Mouse (Mus musculus): ENCODE results near the gene Rdh5. TPM values are rescaled to one million over a fixed set of nuclear protein-coding genes. Genes with fewer than 3 reads are reported as not detected.
A peak's percentile ranks its signal among the peaks of the same experiment; 100 is the strongest.

Rdh5 gene
- polyA plus RNA-seq, 1 experiment: 21.8 TPM

DNA sequence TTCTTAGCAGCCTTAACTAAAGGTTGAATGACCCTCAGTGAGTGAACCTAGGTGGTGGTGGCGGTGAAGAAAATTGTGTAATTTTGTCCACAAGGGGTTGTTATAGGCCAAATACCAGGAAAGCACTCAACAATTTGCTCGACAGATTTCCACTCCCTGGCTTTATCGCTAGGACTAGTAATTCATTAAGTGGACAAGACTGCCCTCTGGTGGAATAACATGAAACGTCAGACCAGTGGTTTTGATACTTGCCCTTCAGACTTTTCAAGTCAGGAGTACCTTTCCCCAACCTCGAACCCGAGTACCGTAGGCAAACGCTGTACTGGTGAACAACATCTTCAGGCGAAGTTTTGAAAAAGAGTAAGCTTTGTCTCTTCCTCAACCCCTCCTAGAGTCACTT lies 27.3 kb downstream of the Rdh5 start:
- peak; percentile 76 for DNase-seq
- no peaks in the 10 kb centered on the region for H3K36me3 ChIP-seq (ENCODE audit: control insufficient read depth, insufficient read depth, low read length)
- no peak overlapping the region for H3K27ac ChIP-seq (ENCODE audit: control insufficient read depth, insufficient read depth, low read length)
- TF ChIP-seq CTCF (IDR thresholded peaks at IDR 0.05; ENCODE audit: borderline replicate concordance, control insufficient read depth, extremely low read depth, insufficient read depth, low read length, poor library complexity) (no peak), POLR2A (IDR thresholded peaks at IDR 0.05; ENCODE audit: control insufficient read depth, extremely low read depth, insufficient read depth, low read length, poor library complexity) (no peak)
- peaks cover 2% of the 10 kb centered on the region; the same call in 1 of the 2 replicates for H3K27me3 ChIP-seq (ENCODE audit: control insufficient read depth, insufficient read depth, low read length)
- H3K4me3 ChIP-seq (ENCODE audit: control insufficient read depth, insufficient read depth, low read length): no peak overlapping the region
- H3K4me1 ChIP-seq (replicated peaks; ENCODE audit: control insufficient read depth, insufficient read depth, low read length): peaks cover 9% of the 10 kb centered on the region
- WGBS: 1% methylated on average over 9 of the region's 9 CpGs

DNA sequence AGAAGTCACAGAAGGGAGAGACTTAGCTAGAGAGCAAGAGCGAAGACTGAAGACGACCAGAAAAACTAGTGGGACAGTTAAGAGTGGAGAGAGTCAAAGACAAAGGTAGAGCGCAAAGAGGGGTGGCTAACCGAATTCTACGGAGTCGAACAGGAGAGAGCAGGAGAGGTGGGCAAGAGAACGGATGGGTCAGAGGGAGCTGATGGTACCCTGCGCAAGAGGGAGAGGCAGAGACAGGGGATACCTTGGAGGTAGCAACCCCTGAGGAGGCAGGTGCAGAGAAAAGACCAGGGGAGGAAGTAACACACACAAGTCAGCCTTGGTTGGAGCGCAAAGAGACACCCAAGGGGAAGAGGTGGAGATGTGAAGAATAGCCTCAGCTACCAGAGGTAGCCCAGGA lies 30.4 kb downstream of the Rdh5 start:
- Histone ChIP-seq H3K36me3 (ENCODE audit: control insufficient read depth, insufficient read depth, low read length) (no peaks in the 10 kb centered on the region), H3K27me3 (ENCODE audit: control insufficient read depth, insufficient read depth, low read length) (peaks cover 2% of the 10 kb centered on the region; the same call in 1 of the 2 replicates), H3K27ac (ENCODE audit: control insufficient read depth, insufficient read depth, low read length) (no peak overlapping the region), H3K4me3 (ENCODE audit: control insufficient read depth, insufficient read depth, low read length) (peak overlapping the region; percentile 51; the same call in 1 of the 2 replicates), H3K4me1 (replicated peaks; ENCODE audit: control insufficient read depth, insufficient read depth, low read length) (peaks cover 19% of the 10 kb centered on the region)
- TF ChIP-seq CTCF (IDR thresholded peaks at IDR 0.05; ENCODE audit: borderline replicate concordance, control insufficient read depth, extremely low read depth, insufficient read depth, low read length, poor library complexity) (no peak), POLR2A (IDR thresholded peaks at IDR 0.05; ENCODE audit: control insufficient read depth, extremely low read depth, insufficient read depth, low read length, poor library complexity) (no peak)
- WGBS: 12% methylated on average over 9 of the region's 9 CpGs
- DNase-seq: peak; percentile 30

DNA sequence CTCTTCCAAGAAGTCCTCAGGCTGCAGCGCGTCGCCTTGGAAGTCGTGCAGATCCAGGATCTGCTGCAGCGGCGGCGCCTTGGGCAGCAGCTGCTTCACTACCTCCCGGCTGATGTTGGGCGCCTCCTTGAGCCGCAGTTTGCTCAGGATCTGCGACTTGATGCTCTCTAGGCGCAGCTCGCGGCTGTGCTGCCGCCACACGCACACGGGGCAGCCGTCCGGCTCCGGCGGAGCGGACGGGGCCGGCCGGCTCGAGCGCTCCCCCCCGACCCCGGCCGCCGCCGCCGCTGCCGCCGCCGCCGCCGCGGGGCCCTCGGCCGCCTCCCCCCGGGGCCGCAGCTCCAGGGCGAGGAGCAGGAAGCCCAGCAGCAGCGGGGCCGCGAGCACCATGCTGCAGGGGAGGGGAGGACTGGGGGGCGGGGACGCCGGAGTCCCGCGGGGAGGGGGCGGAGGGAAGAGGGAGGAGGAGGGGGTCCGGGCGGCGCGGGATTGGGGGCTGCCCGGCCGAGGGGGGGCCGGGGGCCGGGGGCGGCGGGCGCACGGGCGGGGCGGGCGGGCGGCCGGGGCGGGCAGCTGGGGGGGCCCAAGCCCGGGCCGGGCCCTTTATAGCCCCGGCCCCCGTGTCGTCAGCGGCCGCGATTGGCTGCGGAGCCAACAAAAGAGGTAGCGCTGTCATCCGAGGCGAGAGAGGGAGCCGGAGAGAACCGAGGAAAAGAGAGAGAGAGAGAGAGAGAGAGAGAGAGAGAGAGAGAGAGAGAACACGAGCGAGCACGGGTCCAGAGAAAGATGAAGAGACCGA lies 31.2 kb downstream of the Rdh5 start, which contains the start of gene Gdf11:
TSS of gene Gdf11 (minus strand) at position 423 of the 799 bp plus-strand sequence.
- no peak within 1 kb of the TSS for H3K27ac ChIP-seq (ENCODE audit: control insufficient read depth, insufficient read depth, low read length)
- peaks cover 2% of the 10 kb centered on the region; the same call in 1 of the 2 replicates for H3K27me3 ChIP-seq (ENCODE audit: control insufficient read depth, insufficient read depth, low read length)
- H3K36me3 ChIP-seq (ENCODE audit: control insufficient read depth, insufficient read depth, low read length): no peaks in the 10 kb centered on the region
- under 1% methylated on average over 63 of the region's 89 CpGs for WGBS
- TF ChIP-seq POLR2A (IDR thresholded peaks at IDR 0.05; ENCODE audit: control insufficient read depth, extremely low read depth, insufficient read depth, low read length, poor library complexity): no peak; the same call in 1 of the 2 replicates
- TF ChIP-seq CTCF (IDR thresholded peaks at IDR 0.05; ENCODE audit: borderline replicate concordance, control insufficient read depth, extremely low read depth, insufficient read depth, low read length, poor library complexity): 0 out of 2 replicates have a peak, but pooled peaks have one; percentile 22
- peak; percentile 71 for DNase-seq
- H3K4me3 ChIP-seq (ENCODE audit: control insufficient read depth, insufficient read depth, low read length): peak within 1 kb of the TSS; percentile 76
- H3K4me1 ChIP-seq (replicated peaks; ENCODE audit: control insufficient read depth, insufficient read depth, low read length): peaks cover 19% of the 10 kb centered on the region

DNA sequence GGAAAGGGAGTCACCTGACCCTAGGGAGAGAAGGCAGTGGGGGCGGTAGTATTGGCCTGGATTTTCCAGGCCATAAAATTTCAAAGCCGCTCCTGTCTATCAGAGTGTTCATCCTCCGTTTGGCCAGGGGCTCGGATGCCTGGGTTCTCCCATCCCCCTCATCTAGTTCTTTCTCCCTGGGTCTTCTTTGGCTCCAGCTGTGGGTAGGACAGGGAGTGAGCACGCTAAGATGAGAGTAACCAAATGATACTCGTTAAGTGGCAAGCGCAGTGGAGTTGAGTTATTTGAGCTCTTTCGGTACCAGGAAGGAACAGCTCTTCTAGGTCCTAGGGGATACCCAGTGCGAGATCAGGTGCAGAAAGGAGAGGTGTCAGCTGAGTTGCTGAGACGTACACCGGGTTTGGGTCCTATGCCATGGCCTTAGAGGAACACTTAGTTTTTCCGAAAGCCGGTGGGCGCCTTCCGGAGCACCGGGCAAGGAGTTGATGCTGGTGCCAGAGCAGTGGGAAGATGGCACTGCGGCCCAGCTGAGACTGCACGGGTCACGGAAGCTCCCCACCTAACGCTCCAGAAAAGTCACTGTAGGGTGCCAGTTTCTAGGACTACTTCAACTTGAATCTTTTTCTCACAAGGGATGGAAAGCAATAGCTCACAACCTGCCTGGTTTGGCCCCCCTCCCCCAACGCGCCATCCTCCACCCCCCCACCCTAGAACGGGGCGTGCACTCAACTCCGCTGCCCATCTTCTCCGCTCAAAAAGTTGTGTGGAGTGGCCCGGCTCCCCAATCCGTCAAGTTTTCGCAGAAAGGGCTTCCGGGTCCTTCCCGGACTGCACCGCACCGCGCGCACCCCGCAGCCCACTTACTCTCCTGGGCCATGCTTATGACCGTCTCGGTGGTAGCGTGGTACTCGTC lies 32.0 kb downstream of the Rdh5 start:
- H3K36me3 ChIP-seq (ENCODE audit: control insufficient read depth, insufficient read depth, low read length): no peaks in the 10 kb centered on the region
- H3K27me3 ChIP-seq (ENCODE audit: control insufficient read depth, insufficient read depth, low read length): peaks cover 2% of the 10 kb centered on the region; the same call in 1 of the 2 replicates
- H3K27ac ChIP-seq (ENCODE audit: control insufficient read depth, insufficient read depth, low read length): no peak overlapping the region
- no peak for TF ChIP-seq POLR2A (IDR thresholded peaks at IDR 0.05; ENCODE audit: control insufficient read depth, extremely low read depth, insufficient read depth, low read length, poor library complexity)
- no peak for TF ChIP-seq CTCF (IDR thresholded peaks at IDR 0.05; ENCODE audit: borderline replicate concordance, control insufficient read depth, extremely low read depth, insufficient read depth, low read length, poor library complexity)
- WGBS: 6% methylated on average over 40 of the region's 40 CpGs
- peaks cover 19% of the 10 kb centered on the region for H3K4me1 ChIP-seq (replicated peaks; ENCODE audit: control insufficient read depth, insufficient read depth, low read length)
- DNase-seq: peak; percentile 37
- peak overlapping the region; percentile 76 for H3K4me3 ChIP-seq (ENCODE audit: control insufficient read depth, insufficient read depth, low read length)

DNA sequence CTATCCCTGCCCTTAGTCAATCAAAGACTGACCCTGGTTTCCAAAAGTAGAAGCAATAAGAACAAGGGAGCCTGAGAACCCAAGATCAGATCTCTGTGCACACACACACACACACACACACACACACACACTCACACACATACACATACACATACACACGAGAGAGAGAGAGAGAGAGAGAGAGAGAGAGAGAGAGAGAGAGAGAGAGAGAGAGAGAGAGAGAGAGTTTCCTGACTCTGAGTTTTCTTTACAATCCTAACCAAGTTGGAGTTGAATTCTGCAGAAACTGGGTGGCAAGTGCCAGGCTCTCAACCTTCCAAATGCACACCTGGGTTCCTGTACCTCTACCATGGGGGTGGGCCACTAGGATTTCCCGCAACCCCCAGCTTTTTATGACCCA lies 32.8 kb downstream of the Rdh5 start:
- WGBS: 81% methylated on average over 1 of the region's 2 CpGs
- TF ChIP-seq CTCF (IDR thresholded peaks at IDR 0.05; ENCODE audit: borderline replicate concordance, control insufficient read depth, extremely low read depth, insufficient read depth, low read length, poor library complexity): no peak
- Histone ChIP-seq H3K4me1 (replicated peaks; ENCODE audit: control insufficient read depth, insufficient read depth, low read length) (peaks cover 19% of the 10 kb centered on the region), H3K36me3 (ENCODE audit: control insufficient read depth, insufficient read depth, low read length) (no peaks in the 10 kb centered on the region), H3K27me3 (ENCODE audit: control insufficient read depth, insufficient read depth, low read length) (peaks cover 2% of the 10 kb centered on the region; the same call in 1 of the 2 replicates), H3K27ac (ENCODE audit: control insufficient read depth, insufficient read depth, low read length) (no peak overlapping the region), H3K4me3 (ENCODE audit: control insufficient read depth, insufficient read depth, low read length) (no peak overlapping the region)
- DNase-seq: no peak

Data from thymus, adult 2 months (tissue).